Mouse (Mus musculus) adrenal gland, postnatal 0 days (tissue): ENCODE results near the gene Mcee. TPM values are rescaled to one million over a fixed set of nuclear protein-coding genes. Genes with fewer than 3 reads are reported as not detected.

Source experiments
- polyA plus RNA-seq: library from polyadenylated mRNA; unstranded; fragments of >200 nt; fragmentation: Nextera tagmentation; extraction: Ambion mirVana; gene quantifications from 2 replicates; pipeline ENCODE4 v1.2.1, GENCODE M21; 2015

The Mcee gene
- 146 and 167 TPM in 2 replicates for polyA plus RNA-seq

DNA sequence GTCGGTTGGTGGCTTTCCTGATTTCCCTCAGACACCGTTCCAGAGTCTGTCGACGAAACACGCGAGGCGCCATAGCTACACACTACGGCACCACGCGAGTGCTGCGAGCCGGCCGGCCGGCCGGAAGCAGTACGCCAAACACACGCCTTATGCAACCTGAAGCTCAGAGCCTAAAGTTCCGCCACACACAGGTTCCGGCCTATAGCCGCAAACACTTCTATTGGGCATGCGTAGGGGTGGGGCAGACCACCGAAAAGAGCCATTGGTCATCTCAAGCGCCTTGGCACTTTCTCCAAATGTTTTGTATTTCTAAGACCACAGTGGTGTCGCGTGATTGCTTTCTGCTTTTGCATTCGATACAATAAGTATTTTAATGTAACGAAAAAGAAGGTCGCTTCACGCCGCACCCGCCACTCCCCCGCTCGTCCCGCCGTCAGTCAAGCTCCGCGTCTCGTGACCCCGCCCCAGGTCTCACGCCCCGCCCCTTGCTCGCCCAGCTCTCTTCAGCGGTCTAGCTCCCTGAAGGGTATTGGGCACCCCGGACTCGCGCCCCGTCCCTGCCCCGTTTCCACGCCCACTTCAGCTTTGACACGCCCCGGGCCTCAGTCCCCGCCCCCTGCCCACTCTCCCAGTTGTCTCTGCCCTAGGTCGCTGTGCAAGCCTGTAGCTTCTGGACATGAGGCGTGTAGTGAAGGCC lies at the start of gene Mcee, which contains the start of gene Mphosph10:
TSS of gene Mcee (plus strand) at position 486 of the 697 bp plus-strand sequence.
TSS of gene Mphosph10 (minus strand) at position 147 of the 697 bp plus-strand sequence.

DNA sequence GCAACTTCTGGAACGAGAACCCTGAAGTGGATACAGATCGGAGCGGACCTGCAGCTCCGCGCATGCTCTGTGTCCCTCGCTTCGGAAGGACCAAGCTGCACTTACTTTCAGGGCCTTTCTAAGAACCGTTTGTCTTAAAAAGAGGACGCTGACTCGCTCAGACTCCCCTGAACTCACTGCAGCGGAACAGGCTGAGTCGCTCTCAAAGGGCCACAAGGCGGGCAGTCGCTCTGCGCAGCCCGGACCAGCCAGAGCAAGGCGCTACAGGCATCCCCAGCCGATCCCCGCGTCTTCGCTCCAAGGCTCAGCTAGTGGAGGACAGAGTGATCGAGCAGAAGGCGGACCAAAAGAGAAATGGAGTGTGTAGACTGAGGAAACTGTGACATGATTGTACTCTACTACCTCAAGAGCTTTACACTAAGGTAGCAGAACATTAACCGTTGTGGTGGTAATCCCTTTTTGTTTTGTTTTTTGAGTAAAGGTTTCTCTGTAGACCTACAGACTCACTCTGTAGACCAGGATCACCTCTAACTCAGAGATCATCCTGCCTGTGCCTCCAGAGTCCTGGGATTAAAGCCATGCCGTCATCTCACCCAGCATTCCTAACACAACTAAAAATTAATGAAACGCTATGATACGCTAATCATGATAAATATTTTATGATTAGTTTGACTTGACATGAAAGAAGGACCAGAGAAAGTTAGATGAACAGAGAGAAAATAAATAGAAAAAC lies 18.4 kb upstream of the Mcee start, which contains the start of gene Fan1:
TSS of gene Fan1 (minus strand) at position 266 of the 733 bp plus-strand sequence.

Other genes with a start within 250 kb of the Mcee start
- gene Trpm1, start 238.8 kb upstream of the Mcee start, polyA plus RNA-seq: 0.23 TPM in 1 of 2 replicates, not detected in the other
- gene Mtmr10, start 105.0 kb upstream of the Mcee start, polyA plus RNA-seq: 5.1 and 6.7 TPM in 2 replicates
- gene Fan1, start 18.5 kb upstream of the Mcee start, polyA plus RNA-seq: 3.7 and 6.6 TPM in 2 replicates
- 30.9 and 34.7 TPM in 2 replicates for gene Mphosph10, start 339 bp upstream of the Mcee start, polyA plus RNA-seq
- 8.6 and 27.2 TPM in 2 replicates for gene Apba2, start 109.1 kb downstream of the Mcee start, polyA plus RNA-seq